Mouse (Mus musculus) stomach, embryonic 15.5 days (tissue): ENCODE measurements around the gene Stard3. TPM values are rescaled to one million over a fixed set of nuclear protein-coding genes. Genes with fewer than 3 reads are reported as not detected.
A peak's percentile ranks its signal among the peaks of the same experiment; 100 is the strongest.

ENCODE experiments used
- ATAC-seq: fragments of 200-750 bp; cut with Nextera tagmentation; 2 replicates; pipeline ENCODE4 v1.8.0; 2017; ENCODE audit warnings: low read depth, moderate number of reproducible peaks, moderate TSS enrichment; ENCODE audit not compliant: insufficient read depth, low FRiP score
- H3K27ac ChIP-seq: fragments of 300-500 bp; sonication (generic); 2 replicates; pipeline ENCODE4 v1.5.1; 2015; ENCODE audit warnings: mild to moderate bottlenecking, inconsistent platforms
- H3K27me3 ChIP-seq: fragments of 300-500 bp; sonication (generic); replicated peaks from 2 replicates; pipeline ENCODE4 v1.6.1; 2015; ENCODE audit warnings: inconsistent platforms
- H3K36me3 ChIP-seq: fragments of 300-500 bp; sonication (generic); 2 replicates; pipeline ENCODE4 v1.6.1; 2015; ENCODE audit warnings: inconsistent platforms
- H3K4me1 ChIP-seq: fragments of 300-500 bp; sonication (generic); 2 replicates; pipeline ENCODE4 v1.6.1; 2015; ENCODE audit warnings: inconsistent platforms
- H3K4me2 ChIP-seq: fragments of 300-500 bp; sonication (generic); 2 replicates; pipeline ENCODE4 v1.6.1; 2015; ENCODE audit warnings: mild to moderate bottlenecking, inconsistent platforms
- H3K4me3 ChIP-seq: fragments of 300-500 bp; sonication (generic); replicated peaks from 2 replicates; pipeline ENCODE4 v1.5.1; 2015; ENCODE audit warnings: inconsistent platforms
- H3K9ac ChIP-seq: fragments of 300-500 bp; sonication (generic); 2 replicates; pipeline ENCODE4 v1.6.1; 2015; ENCODE audit warnings: inconsistent platforms
- H3K9me3 ChIP-seq: fragments of 300-500 bp; sonication (generic); 2 replicates; pipeline ENCODE4 v1.6.1; 2016; ENCODE audit warnings: inconsistent platforms
- WGBS: fragments of 180-500 bp; shearing (Covaris S2); methylation state at CpG from one replicate; pipeline ENCODE4 v1.1.7; 2015; 5-methylcytosine and 5-hydroxymethylcytosine counted together
- polyA plus RNA-seq: library from polyadenylated mRNA; unstranded; fragments of >200 nt; fragmentation: Nextera tagmentation; extraction: Ambion mirVana; gene quantifications from 2 replicates; pipeline ENCODE4 v1.2.1, GENCODE M21; 2015

Stard3 gene
- polyA plus RNA-seq, 1 experiment from 2014 or later = 41.1 TPM

DNA sequence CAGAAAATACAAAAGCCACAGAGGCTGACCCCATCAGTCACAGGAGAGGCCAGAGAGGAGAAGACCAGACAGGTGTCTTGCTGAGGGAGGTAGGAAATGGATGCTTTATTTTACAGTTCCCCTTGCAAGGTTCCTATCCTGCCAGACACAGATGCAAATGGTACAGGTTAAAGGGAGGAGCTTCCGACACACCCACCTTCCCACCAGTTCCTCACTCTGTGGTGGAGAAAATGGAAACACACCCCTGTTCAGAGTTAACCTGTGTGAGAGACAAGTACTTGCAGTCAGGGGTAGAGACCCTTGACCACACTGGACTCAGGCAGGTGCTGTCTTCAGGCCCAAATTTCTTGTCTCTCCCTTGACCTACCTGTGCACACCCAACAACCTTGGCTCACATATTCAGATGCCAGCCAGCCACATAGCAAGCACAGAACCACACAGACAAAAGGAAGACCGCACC is 27.4 kb upstream of the Stard3 start:
- Histone ChIP-seq H3K4me1 (peaks cover 35% of the 10 kb centered on the region), H3K27ac (no peak overlapping the region), H3K9me3 (no peaks in the 10 kb centered on the region), H3K9ac (no peak overlapping the region), H3K4me3 (no peak overlapping the region), H3K4me2 (no peak overlapping the region), H3K27me3 (peaks cover 97% of the 10 kb centered on the region), H3K36me3 (no peaks in the 10 kb centered on the region)
- WGBS = 42% methylated on average over 2 of the region's 2 CpGs
- no peak for ATAC-seq

DNA sequence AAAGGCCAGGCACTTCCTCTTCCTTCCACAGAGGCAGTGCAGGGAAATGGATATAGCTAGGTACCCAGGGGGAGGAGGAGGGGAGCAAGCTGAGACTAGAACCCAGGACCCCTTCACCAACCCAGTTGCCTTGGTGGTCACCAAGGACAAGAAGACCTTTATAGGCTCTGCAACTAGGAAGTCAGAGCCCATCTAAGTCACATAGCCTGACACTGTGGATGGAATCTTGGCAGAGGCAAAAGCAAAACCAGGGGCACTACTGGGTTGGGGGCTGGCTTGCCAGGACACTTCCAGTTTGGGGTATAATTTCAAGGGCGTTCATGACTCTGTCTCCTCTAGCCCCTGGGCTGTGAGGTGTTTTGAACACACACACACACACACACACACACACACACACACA is 26.8 kb upstream of the Stard3 start:
- Histone ChIP-seq H3K4me3 (no peak overlapping the region), H3K9me3 (no peaks in the 10 kb centered on the region), H3K4me2 (no peak overlapping the region), H3K36me3 (no peaks in the 10 kb centered on the region), H3K9ac (no peak overlapping the region), H3K27ac (no peak overlapping the region), H3K4me1 (peaks cover 35% of the 10 kb centered on the region), H3K27me3 (peaks cover 99% of the 10 kb centered on the region)
- ATAC-seq = no peak
- 10% methylated on average over 1 of the region's 1 CpGs for WGBS

DNA sequence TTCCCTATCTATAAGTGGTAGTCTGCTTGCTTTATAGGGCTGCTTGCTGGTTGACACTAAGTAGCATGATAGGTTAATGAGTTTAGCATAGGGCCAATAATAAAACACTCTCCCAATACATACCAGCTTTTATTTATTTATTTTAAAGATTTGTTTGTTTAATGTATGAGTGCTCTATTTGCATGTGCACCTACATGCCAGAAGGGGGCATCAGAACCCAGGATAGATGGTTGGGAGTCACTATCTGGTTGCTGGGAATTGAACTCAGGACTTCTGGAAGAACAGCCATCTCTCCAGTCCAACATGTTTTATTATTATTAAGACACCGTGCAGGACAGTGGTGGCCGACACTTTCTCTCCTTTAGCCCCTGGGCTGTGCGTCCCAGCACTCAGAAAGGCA is 26.0 kb upstream of the Stard3 start:
- ATAC-seq = no peak
- 82% methylated on average over 3 of the region's 3 CpGs for WGBS
- H3K9ac ChIP-seq = no peak overlapping the region
- no peaks in the 10 kb centered on the region for H3K36me3 ChIP-seq
- peaks cover 99% of the 10 kb centered on the region for H3K27me3 ChIP-seq
- no peak overlapping the region for H3K4me2 ChIP-seq
- H3K9me3 ChIP-seq = no peaks in the 10 kb centered on the region
- H3K27ac ChIP-seq = no peak overlapping the region
- H3K4me1 ChIP-seq = peaks cover 31% of the 10 kb centered on the region
- no peak overlapping the region for H3K4me3 ChIP-seq

DNA sequence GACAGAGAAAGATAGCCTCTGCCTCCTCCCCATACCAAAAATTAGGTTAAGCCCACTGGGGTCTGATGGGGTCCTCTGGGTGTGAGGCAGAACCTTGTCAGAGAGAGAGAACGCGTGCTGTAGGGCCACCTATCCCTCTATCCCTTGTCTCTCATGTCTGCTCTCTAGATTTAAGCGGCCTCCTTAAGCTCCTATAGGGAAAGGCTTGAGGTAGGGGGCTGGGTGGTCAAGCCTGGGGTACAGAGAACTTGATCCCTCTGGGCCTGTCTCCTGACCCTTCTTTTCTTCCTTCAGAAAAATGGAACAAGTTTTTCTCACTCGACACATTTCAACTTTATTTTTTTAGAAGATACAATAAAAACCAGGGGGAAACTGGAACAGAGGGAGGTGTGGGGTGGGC is 25.3 kb upstream of the Stard3 start:
- no peak overlapping the region for H3K27ac ChIP-seq
- peaks cover 25% of the 10 kb centered on the region for H3K4me1 ChIP-seq
- H3K36me3 ChIP-seq = no peaks in the 10 kb centered on the region
- H3K9ac ChIP-seq = no peak overlapping the region
- no peak overlapping the region for H3K4me3 ChIP-seq
- WGBS = 72% methylated on average over 4 of the region's 4 CpGs
- H3K4me2 ChIP-seq = no peak overlapping the region
- no peaks in the 10 kb centered on the region for H3K9me3 ChIP-seq
- ATAC-seq = no peak
- peaks cover 99% of the 10 kb centered on the region for H3K27me3 ChIP-seq

DNA sequence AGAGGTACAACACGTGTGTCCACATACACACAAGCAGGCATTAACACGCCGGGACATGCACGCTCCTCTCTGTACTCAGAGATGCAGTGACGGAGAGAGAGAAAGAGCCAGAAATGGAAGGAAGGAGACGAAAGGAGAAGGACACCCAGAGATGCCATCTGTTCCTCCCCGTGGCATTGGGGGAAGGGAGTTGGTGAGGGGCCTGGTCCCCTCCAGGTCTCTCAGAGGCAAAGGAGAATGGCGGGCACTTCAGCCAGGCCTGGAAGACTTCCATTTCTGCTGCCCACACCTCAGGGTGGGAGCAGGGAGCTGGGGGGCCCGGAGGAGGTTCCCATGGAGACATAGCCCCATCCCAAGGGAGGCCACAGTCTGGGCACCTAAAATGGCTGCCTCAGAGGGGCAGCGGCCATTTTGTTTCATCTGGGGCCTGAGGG is 24.9 kb upstream of the Stard3 start:
- 77% methylated on average over 10 of the region's 10 CpGs for WGBS
- Histone ChIP-seq H3K27me3 (peaks cover 99% of the 10 kb centered on the region), H3K27ac (no peak overlapping the region), H3K4me3 (no peak overlapping the region), H3K4me1 (peaks cover 21% of the 10 kb centered on the region), H3K9me3 (no peaks in the 10 kb centered on the region), H3K36me3 (no peaks in the 10 kb centered on the region), H3K9ac (no peak overlapping the region), H3K4me2 (no peak overlapping the region)
- no peak for ATAC-seq

DNA sequence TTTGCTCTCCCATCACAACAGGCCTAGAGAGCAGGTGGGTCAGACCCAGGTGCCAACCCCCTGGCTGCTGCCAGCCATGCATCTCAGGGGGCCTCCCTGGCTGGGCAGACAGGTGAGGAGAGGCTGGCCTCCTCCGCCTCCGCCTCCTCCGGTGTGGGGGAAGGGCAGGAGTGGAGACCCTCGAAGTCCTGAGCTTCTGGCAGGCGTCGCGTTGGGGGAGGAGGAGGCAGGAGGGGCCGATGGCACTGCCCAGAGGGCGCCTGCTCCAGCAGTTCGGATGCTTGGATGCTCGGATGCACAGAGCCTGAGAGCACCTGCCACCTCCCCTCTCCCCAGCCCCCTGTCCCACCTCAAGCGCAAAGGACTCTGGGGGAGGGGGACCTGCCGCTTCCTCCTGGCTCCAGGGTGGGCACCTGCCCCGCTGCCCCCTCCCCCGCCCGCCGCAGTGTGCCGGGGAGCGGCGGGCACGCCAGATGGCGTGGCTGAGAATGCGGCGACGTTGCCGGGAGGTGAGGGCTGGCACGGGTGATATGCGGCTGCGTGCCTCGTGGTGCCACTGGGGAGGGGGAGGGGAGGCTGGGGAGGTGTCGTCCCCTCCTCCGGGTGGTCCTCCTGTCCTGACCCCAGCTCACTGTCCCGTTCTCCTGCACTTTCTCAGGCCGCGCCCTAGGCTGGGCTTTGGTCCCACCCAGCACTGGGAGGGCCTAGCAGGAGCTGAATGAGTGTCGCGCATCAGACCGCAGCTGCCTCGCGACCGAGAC is 24.0 kb upstream of the Stard3 start:
- peak overlapping the region; percentile 46 for H3K4me2 ChIP-seq
- H3K4me1 ChIP-seq = peaks cover 22% of the 10 kb centered on the region
- H3K9me3 ChIP-seq = no peaks in the 10 kb centered on the region
- H3K4me3 ChIP-seq = peak overlapping the region; percentile 14
- ATAC-seq = no peak
- H3K27ac ChIP-seq = no peak overlapping the region
- H3K36me3 ChIP-seq = no peaks in the 10 kb centered on the region
- WGBS = 4% methylated on average over 35 of the region's 41 CpGs
- peaks cover 99% of the 10 kb centered on the region for H3K27me3 ChIP-seq
- H3K9ac ChIP-seq = no peak overlapping the region

DNA sequence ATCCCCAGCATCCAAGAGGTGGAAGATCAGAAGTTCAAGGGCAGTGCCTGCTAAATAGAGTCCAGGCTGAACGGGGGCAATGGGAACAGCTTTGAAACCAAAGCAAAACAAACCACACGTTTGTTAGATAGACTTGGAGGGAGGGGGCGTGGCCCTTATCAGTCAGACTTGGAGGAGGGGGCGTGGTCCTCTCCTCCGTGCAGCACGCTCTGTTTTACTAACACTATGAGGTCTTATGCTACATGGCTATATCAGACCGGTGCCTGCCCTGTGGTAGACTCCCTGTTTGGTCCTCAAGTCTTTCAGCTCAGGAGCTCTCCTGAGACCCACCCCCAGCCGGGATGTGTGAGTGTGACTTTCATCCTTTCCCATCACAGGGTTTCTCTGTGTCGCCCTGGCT is 22.9 kb upstream of the Stard3 start:
- no peak for ATAC-seq
- peaks cover 26% of the 10 kb centered on the region for H3K4me1 ChIP-seq
- H3K9ac ChIP-seq = no peak overlapping the region
- H3K27ac ChIP-seq = no peak overlapping the region
- H3K9me3 ChIP-seq = no peaks in the 10 kb centered on the region
- peaks cover 99% of the 10 kb centered on the region for H3K27me3 ChIP-seq
- H3K36me3 ChIP-seq = no peaks in the 10 kb centered on the region
- no peak overlapping the region for H3K4me3 ChIP-seq
- 6% methylated on average over 9 of the region's 9 CpGs for WGBS
- H3K4me2 ChIP-seq = no peak overlapping the region

DNA sequence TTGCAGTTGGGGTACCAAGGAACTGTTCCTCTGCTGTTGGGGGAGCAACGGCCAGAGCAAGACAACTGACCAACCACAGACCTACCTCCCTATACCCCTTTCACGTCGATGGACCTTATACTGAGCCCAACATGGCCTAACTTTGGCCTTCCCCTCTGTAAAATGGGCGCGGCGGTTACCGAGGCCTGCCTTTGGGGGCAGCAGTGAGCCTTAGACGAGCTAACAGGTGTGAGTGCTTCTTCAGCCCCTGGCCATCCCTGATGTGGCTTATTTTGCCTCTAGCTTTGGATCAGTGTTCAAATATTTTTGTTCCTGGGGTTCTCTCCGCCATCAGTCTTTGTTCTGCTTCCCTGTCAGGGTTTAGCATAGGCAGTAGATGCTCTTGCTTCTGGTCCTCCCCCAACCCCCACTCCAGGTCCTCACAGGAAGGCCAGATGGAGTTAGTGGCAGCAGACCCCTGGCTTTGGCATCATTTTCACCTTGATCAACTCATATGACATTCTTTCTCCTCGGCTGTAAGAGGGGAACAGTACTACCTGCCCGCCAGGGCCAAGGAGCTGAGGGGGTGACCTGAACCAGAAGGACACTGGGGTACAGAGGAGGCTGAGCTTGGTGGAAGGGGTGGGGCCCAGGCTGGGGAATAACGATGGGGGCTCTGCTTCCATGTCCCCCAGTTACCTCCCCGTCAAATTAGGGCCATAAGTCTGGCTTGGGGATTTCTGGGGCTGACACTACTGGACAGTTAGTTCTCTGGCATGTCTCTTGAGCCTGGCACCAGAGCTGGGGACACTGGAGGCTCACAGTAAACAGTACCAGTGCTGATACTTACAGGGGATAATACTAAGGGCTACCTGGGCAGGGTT is 21.7 kb upstream of the Stard3 start:
- Histone ChIP-seq H3K27me3 (peaks cover 96% of the 10 kb centered on the region), H3K9me3 (no peaks in the 10 kb centered on the region), H3K4me1 (peaks cover 26% of the 10 kb centered on the region), H3K4me3 (no peak overlapping the region), H3K36me3 (no peaks in the 10 kb centered on the region), H3K4me2 (no peak overlapping the region), H3K9ac (no peak overlapping the region), H3K27ac (no peak overlapping the region)
- WGBS = 20% methylated on average over 13 of the region's 13 CpGs
- ATAC-seq = no peak

DNA sequence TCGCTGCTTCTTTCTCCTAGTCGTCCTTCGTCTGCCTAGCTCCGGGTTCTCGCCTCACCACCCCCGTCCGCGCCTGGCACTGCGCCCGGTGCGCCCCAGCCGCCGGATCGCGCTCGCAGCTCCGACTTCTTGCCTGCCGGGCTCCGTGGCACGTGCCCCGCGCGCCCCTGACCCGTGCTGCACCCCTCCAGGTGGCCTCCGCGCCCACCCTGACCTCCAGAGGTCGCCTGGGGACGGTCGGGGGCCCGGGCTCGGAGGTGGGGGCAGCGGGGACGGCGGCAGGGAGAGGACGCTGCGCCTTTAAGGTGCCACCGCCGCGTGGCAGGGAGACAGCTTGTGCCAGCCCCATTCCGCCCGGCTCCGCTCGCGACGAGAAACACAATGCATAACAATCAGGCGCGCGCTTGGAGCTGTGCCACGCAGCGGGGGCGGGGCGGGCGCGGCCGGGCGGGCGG is 19.6 kb upstream of the Stard3 start:
- H3K27ac ChIP-seq = no peak overlapping the region
- peaks cover 84% of the 10 kb centered on the region for H3K27me3 ChIP-seq
- no peak for ATAC-seq
- H3K9ac ChIP-seq = peak overlapping the region; percentile 22; the same call in 1 of the 2 replicates
- no peaks in the 10 kb centered on the region for H3K9me3 ChIP-seq
- H3K4me2 ChIP-seq = peak overlapping the region; percentile 100
- no peaks in the 10 kb centered on the region for H3K36me3 ChIP-seq
- H3K4me1 ChIP-seq = peaks cover 36% of the 10 kb centered on the region
- WGBS = under 1% methylated on average over 53 of the region's 57 CpGs
- peak overlapping the region; percentile 53 for H3K4me3 ChIP-seq

DNA sequence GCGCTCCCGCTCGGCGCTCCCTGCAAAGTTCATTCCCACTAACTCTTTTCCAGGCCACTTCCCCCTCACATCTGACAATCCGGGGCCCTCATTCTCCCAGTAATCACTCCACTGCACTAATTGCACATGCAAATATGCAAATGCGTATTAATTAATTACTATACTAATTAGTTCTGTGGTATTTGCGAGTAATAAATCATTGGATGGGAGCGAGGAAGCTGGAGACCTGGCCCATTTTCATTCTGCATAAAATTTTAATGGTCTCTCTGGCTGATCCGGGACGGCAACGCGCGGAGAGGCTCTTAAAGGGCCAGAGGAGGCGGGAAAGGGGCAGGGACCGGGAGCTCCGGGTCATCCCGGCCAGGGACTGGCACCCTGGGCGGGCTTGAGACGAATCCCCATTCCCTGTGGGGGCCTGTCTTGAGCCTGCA is 19.1 kb upstream of the Stard3 start:
- H3K36me3 ChIP-seq = no peaks in the 10 kb centered on the region

DNA sequence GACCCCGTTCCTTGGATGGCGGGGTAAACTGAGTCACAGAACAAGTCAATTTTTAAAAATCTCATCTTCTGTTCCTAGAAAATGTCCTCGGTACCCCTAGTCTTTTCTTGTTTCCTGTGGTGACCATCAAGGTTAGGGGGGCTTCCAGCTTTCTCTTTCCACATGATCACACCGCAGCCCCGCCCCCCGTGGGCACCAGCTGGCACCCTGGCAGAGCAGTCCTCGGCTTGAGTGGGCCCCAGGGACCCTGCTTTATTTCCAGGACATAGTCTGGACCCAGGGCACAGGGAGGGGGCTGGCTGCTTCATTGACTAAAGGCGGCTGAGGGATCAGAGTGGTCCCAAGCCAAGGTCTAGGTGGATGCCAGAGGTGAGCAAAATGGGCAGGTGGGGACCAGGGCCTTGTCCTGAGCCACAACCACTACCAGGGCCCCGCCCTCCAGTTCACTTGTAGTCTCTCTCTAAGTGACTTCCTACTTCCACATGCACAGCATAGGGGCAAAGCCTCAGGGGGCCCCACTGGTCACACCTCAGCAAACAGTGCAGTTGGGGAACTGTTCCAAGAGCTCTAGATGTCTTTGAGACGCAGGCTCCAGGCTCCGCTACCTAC is 18.4 kb upstream of the Stard3 start:
- H3K4me2 ChIP-seq = peak overlapping the region; percentile 100
- H3K27me3 ChIP-seq = peaks cover 76% of the 10 kb centered on the region
- H3K36me3 ChIP-seq = no peaks in the 10 kb centered on the region
- no peaks in the 10 kb centered on the region for H3K9me3 ChIP-seq
- no peak overlapping the region for H3K9ac ChIP-seq
- H3K27ac ChIP-seq = no peak overlapping the region
- peak overlapping the region; percentile 53; the same call in 1 of the 2 replicates for H3K4me3 ChIP-seq
- WGBS = 13% methylated on average over 11 of the region's 11 CpGs
- no peak for ATAC-seq
- H3K4me1 ChIP-seq = peaks cover 25% of the 10 kb centered on the region

More for the DNA sequence above, 19.1 kb upstream of the Stard3 start:
- under 1% methylated on average over 18 of the region's 19 CpGs for WGBS
- peaks cover 32% of the 10 kb centered on the region for H3K4me1 ChIP-seq
- H3K4me3 ChIP-seq = peak overlapping the region; percentile 53
- peak overlapping the region; percentile 22; the same call in 1 of the 2 replicates for H3K9ac ChIP-seq
- H3K9me3 ChIP-seq = no peaks in the 10 kb centered on the region
- H3K27me3 ChIP-seq = peaks cover 82% of the 10 kb centered on the region
- H3K4me2 ChIP-seq = peak overlapping the region; percentile 100
- ATAC-seq = no peak
- no peak overlapping the region for H3K27ac ChIP-seq
